Mouse (Mus musculus) lung, postnatal 36 days (tissue): ENCODE results near the gene Vmn1r158.
"Not testable (repeated sequence)": the region's sequence is repeated elsewhere in the genome, so short reads cannot be mapped to it uniquely, and the experiment has no call there.

Experiments
- DNase-seq: peaks from one replicate; pipeline ENCODE4 v3.0.0; 2022; ENCODE audit warnings: mixed read lengths

The Vmn1r158 gene

DNA sequence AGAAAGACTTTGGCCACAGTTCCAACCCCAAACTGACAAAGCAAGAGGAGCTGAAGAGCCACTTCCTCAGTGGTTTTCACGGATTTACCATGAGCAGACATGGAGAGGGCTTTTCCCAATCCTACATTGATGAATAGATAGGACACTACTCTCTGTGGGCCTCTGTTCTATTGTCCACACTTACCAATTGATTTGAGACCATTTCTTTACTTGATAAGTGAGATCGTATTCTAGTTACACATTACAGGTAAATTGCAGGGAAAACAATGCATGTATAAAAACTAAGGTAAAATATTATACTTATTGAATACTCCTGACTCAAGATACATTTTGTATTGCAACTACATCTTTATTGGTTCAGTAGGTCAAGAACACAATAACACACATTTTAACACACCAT, at the start of gene Vmn1r158:
Gene Vmn1r158 (minus strand): TSS at position 101 of the 400 bp plus-strand sequence.
- DNase-seq, result not testable (repeated sequence)

GRCm38 (mm10) chr7:22775981-22776380, 14.6 kb downstream of the Vmn1r158 start:
- not testable (repeated sequence) for DNase-seq

GRCm38 (mm10) chr7:22761397-22761796, 29.2 kb downstream of the Vmn1r158 start, which contains the start of gene Vmn1r157:
TSS of gene Vmn1r157 (plus strand) at chr7:22761697.
- DNase-seq, result not testable (repeated sequence)
